Mouse (Mus musculus): ENCODE measurements at regions not wholly inside any gene's neighbourhood (a gene's known extent, or its start where the extent isn't known, plus 50 kb on each side); places are given as distances from the start of the nearest gene placed in this dataset.

GRCm38 (mm10) chr7:110679916-110680315, 52.5 kb downstream of the Adm start:
- DNase-seq (ENCODE audit: extremely low spot score): no peak

- no peak for DNase-seq (ENCODE audit: extremely low spot score)
Observed at GRCm38 (mm10) chr7:110682911-110683310, 55.5 kb downstream of the Adm start.

DNA sequence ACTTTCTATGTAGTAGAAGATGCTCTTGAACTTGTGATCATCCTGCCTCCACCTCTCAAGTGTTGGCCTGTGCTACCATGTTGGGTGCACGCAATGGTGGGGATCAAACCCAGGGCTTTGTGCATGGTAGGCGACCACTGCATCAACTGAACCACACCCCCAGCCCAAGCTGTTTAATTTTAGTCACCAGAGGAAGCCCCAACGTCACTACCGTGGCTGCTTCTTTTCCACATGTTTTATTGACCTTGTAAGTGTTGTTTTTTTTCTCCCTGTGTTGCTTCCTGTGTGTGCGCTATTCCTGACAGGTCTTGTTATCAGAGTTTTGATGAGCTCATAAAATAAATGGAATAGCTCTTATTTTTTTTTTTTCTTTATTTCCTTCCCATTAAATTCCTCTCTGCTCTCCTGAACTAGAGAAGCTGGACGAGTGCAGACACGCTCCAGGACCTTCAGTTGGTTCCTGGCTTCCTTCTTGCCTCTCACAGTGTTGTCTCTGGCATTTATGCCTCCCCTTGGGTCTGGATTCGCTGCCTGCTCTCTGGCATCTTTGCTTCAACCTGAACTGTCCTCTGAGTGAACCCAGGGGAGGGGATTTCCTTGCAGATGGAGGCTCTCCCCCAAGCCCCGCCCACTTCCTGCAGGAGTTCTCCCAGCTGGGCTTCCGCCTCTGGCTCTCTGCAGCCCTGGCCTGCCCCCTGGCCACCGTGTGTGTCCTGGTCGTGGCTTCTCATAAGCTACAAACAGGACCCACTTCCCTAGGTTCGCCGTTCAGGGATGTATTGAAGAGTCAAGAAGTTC, 61.6 kb downstream of the Adm start:
- DNase-seq (ENCODE audit: extremely low spot score): peak; percentile 84

DNA sequence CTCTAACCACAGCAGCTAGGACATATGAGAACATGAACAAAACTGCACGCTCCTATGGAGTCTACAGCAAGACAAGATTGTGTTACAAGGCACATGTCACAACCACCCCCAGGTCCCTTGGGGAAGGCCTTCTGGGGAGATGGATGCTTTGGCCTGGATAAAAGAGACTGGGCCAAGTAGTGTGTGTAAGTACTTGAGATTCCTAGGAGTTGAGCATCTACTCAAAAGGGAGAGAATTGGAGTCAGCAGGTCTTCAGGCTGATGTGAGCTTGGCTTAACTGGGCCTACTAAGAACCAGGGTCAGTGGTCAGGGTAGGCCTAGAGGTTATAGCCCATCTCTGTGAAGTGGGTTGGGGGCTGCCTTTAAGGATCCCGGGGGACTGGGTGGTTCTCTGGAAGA, 62.8 kb downstream of the Adm start:
- DNase-seq (ENCODE audit: extremely low spot score): no peak

DNA sequence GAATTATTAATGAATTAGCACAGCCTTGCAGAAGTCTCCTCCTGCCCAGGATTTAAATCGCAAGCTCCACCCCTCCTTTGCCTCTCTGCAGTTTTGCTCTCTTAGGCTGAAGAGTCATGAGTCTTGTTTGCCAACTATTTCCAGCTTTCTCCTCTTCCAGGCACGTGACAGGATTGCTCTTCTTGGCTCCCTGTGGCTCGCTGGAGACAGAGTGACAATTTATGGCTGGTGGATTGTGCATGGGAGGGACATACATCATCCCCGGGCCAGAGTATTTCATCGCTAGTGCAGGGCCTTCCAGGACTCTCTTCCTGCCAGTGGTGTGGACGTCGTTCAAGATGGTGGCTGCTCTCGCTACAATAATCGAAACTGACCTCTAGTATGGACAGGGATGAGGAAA, 63.4 kb downstream of the Adm start:
- no peak for DNase-seq (ENCODE audit: extremely low spot score)

DNA sequence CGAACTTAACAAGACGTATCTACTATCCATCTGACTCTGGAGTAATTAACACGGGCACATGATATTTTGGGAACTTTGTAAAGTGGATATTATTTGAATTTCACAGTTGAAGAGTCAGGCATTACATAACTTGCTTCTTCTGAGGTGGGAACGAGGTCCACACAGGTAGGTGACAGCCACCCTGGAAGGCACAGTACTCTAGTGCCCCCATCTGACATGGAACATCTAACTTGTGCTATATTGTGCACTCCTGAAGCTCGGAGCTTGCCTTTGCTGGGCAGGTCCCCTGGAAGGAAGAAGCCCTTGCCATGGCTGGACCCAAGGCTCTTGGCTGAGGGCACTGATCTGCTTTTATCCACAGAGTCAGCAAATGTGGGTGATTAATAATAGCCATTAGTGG, 66.8 kb downstream of the Adm start:
- no peak for DNase-seq (ENCODE audit: extremely low spot score)

- no peak for DNase-seq (ENCODE audit: extremely low spot score)
Observed at GRCm38 (mm10) chr7:110695729-110696128, 68.3 kb downstream of the Adm start.

DNA sequence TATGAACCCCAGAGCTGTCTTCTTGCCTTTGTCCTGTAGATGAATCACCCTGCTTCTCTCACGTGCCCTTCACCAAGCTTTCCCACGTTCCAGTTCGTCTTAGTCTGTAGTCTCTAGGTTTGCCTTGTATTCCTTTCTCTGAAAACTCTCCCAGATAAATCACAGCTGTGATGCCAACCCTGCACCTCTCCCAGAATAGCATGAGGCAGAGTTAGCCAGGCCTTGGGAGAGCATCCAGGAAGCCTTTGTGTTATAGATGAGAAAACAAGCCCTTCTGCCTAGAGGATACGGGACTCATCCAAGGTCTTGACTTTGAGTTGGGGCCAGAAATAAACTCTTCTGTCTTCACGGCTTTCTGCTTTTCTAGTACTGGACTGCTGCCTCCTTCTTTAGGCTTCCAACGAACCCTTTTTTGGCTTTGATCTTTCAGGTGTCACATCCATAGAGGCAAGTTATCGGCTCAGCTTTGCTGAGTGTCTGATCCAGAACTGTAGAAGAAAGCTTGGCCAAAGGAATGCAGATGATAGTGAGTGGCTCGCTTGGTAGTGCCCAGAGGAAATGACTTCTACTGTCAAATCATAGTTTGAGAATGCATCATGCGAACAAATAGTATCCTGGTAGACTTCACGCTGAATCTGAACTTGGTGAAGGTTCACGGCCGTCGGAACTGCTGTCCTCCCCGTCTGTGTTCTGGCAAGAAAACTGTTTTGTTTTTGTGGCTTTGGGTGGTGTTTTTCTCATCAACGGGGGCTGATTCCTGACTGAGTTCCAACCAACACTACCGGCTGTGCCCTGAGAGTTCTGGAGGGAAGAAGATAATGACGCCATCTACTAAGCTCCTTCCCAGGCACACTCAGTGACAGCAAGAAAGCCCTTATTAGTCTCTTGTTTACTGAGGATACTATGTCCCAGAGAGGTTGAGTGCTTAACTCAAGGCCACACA, 69.5 kb upstream of the Ampd3 start:
- no peak for DNase-seq (ENCODE audit: extremely low spot score)

GRCm38 (mm10) chr7:110699596-110699995, 68.4 kb upstream of the Ampd3 start:
- no peak for DNase-seq (ENCODE audit: extremely low spot score)

DNA sequence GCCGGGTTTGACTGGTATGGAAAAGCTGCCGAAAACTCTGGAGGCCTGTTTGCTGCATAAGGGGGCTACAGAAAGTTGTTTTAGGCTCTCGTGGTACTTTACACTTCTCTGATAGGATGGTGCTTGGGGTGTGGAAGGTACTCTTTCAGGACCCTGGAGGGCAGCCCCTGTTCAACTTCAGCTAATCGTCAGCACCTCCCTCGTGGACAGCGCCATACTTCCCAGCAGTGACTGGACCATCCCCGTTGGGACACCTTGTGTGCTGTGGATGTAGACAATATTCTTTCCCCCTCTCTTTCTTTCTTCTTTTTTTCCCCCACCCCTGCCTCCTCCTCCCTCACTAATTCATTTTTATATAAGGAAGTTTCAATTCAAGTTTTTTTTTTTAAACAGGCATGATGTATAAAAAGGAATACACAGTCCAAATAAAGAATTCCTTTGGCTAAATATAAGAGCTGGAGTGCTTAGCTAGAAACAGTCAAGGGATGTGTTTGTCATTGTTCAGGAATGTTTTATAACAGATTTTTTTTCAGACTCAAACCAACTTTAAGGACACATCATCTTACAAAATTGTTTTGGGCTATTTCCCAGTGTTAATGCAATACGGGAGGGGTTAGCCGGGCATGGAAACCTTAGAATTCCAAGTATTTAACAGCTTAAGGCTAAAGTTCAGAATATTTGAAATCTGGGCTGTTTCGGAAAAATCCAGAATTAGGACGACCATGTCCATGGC, 66.2 kb upstream of the Ampd3 start:
- DNase-seq (ENCODE audit: extremely low spot score): peak; percentile 58

DNA sequence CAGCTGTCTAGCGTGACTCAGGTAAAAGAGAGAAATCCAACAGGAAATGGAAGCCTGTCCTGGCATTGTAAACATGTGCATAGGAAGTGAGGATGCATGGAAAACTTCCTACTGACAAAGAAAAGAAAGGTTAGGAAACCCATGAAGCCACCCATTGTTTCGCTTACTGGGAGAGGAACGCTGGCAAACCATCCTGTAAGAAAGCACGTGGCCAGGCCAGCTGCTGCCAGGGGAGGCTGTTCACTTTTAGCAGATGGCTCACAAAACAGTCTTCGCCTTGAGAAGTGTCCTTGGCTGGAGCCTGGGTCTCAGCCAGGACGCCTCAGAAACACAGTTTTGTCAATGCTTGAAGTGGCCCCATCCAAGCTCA, 65.6 kb upstream of the Ampd3 start:
- DNase-seq (ENCODE audit: extremely low spot score): no peak

DNA sequence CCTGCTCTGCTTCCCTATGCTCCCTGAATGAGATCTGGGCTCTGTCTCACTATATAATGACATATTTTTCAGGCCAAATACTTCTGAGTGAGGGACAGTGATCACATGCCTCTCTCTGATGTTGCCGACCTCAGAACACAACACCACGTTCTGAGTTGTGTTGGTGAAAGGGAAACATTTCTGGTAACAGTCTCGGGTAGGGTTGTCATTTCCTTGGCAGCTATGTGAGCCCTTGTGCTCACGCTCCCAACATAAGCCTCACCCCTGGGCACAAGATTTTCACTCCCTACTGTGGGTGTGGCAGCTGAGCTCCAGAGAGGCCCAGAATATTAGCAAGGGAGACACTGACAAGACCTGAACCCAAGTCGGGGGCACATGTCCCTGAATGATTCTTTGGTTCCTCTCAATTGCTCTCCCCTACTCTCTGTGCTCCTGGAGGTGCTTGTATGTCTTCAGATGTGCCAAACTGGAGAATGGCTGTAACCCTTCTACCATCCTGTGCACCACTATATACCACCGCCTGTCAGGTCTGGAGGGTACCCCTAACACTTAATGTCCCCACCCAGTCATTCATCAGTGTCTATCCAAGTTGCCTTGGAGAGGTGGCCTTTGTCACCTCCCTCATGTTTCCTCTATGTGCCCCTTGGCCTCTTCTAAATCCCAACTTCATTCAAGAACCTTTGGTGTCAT, 62.5 kb upstream of the Ampd3 start:
- no peak for DNase-seq (ENCODE audit: extremely low spot score)

DNA sequence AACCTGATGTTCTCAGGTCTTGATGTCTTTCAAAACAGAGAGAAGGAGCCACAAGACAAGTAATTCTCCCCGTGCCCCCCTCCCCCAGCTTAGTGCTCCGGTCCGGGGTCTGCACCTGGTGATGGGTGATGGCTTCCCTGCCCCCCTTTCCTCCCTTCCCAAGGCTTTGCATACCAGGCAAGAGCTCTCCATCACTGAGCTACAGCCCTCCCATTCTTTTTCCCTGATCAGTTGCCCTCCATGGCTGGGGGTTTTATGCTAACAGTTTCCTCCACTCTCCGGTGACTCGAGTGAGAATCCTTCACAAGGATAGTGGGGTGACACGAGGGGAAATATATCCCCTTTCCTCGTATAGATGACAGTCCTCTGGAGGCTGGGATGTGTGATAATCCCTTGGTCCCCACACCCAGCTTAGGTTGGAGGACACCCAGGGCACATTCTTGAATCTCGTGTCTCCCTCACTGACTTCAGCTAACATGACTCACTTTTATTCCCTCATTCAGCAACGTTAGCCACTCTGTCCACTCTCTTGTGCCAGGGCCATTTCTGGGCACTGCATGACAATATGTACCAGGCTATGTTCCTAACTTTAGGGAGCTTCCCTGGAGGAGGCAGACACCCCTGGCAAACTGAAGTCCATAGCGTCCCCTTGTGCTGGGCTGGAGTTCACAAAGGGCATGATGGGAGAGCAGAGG, 61.9 kb upstream of the Ampd3 start:
- no peak for DNase-seq (ENCODE audit: extremely low spot score)

DNA sequence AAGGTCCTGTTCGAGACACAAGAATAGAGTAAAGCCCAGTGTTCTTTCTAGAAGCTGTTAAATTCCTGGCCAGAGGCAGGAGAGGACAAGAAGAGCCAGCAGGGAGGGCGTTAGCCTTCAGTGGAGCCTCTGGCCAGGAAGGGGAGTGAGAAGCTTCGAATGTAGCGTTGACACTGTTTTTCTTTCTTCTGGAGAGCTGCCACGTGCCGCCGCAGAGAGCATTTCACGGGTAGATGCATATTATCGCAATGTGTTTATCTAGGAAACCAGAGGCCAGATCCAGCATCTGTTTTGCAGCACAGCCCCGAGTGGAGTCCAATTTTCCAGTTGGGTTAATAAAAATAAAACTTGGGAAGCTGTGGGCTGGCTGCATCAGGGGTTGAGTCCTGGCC, 61.3 kb upstream of the Ampd3 start:
- no peak for DNase-seq (ENCODE audit: extremely low spot score)

DNA sequence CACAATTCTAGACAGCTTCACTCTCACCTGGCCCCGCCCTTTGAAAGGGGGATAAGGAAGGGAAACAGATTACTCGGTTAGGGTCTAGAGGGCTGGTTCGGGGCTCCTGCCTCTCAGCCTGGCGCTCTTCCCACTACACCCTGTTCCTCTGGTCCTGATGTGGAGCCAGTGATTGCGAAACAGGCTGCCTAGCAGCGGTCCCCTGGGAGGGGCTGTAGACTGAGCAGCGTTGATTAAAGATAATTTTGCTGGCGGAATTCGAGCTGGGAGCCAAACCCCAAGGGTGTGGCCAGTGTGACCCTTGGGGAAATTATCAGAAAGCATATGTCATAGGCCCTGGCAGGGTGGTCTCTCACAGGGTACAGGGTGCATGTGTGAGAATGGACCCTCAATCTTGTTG, 59.9 kb upstream of the Ampd3 start:
- no peak for DNase-seq (ENCODE audit: extremely low spot score)

GRCm38 (mm10) chr7:110708781-110709180, 59.2 kb upstream of the Ampd3 start:
- DNase-seq (ENCODE audit: extremely low spot score): no peak

DNA sequence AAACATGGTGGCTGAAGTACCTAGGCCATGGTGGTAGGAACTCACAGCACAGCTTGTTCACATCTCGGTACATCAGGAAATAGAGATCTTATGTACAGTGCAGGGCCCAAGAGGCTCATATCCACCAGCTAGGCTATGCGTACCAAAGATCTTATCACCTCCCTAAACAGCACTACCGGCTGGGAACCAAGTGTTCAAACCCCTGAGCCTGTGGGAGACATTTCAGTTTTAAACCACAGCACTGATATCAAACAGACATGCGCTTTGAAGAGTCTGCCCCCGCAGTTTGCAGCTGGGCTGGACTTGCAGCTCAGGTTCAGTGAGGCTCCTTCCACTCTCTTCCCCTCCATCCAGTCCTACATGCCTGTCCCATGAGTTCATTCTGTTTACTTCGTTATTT, 58.4 kb upstream of the Ampd3 start:
- no peak for DNase-seq (ENCODE audit: extremely low spot score)

GRCm38 (mm10) chr7:110710256-110710962, 57.6 kb upstream of the Ampd3 start:
- DNase-seq (ENCODE audit: extremely low spot score): no peak

DNA sequence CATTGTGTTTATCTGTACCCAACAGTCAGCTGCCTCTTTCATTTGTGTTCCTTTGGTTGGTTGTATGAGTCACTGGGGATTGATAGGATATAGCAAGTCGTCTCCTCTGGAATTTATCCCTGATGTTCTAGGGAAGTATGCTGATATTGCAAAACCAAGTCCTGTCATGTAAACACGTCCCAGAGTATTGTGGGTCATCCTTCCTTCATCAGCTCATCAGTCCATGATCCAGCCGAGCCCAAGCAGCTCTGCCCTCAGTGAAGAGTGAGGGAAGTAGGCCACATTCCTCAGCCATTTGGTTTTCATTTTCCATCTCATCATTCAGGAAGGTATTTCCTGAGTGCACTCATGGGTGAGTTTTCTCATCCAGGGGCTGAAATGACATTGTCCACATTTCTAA, 54.3 kb upstream of the Ampd3 start:
- no peak for DNase-seq (ENCODE audit: extremely low spot score)

- no peak for DNase-seq (ENCODE audit: extremely low spot score)
Observed at GRCm38 (mm10) chr7:110715110-110715509, 52.9 kb upstream of the Ampd3 start.

- no peak for DNase-seq (ENCODE audit: extremely low spot score)
Observed at GRCm38 (mm10) chr7:110715545-110715944, 52.5 kb upstream of the Ampd3 start.
